Mouse (Mus musculus): ENCODE results near the gene Srm.

GRCm38 (mm10) chr4:148627246-148627645, 35.9 kb downstream of the Srm start:
- no peak for TF ChIP-seq POLR2A (IDR thresholded peaks at IDR 0.05; ENCODE audit: control insufficient read depth in 1 of 2, insufficient read depth in 1 of 2, low read depth in 1 of 2, low read length in 2 of 2, poor library complexity in 1 of 2)
- TF ChIP-seq POLR2AphosphoS2 (IDR thresholded peaks at IDR 0.05; ENCODE audit: low read length): no peak
- no peak for TF ChIP-seq E2F4 (IDR thresholded peaks at IDR 0.05; ENCODE audit: borderline replicate concordance, low read depth, low read length)
- no peak for TF ChIP-seq USF1 (IDR thresholded peaks at IDR 0.05; ENCODE audit: low read depth, low read length)
- TF ChIP-seq CHD1 (IDR thresholded peaks at IDR 0.05; ENCODE audit: low read depth, low read length): no peak

Data from MEL (cell line).